Mouse (Mus musculus) kidney, embryonic 15.5 days (tissue): Measurements from ENCODE around the gene Fam83c. TPM values are rescaled to one million over a fixed set of nuclear protein-coding genes. Genes with fewer than 3 reads are reported as not detected.

Experiments used
- ATAC-seq: fragments of 200-750 bp; cut with Nextera tagmentation; replicated peaks from 2 replicates; pipeline ENCODE4 v1.8.0; 2017; ENCODE audit warnings: moderate TSS enrichment; ENCODE audit not compliant: low FRiP score
- H3K27ac ChIP-seq: fragments of 300-500 bp; sonication (generic); 2 replicates; pipeline ENCODE4 v1.5.1; 2015; ENCODE audit warnings: mild to moderate bottlenecking, inconsistent platforms
- H3K27me3 ChIP-seq: fragments of 300-500 bp; sonication (generic); 2 replicates; pipeline ENCODE4 v1.6.1; 2015; ENCODE audit warnings: inconsistent platforms
- H3K36me3 ChIP-seq: fragments of 300-500 bp; sonication (generic); 2 replicates; pipeline ENCODE4 v1.6.1; 2015; ENCODE audit warnings: inconsistent platforms
- H3K4me1 ChIP-seq: fragments of 300-500 bp; sonication (generic); 2 replicates; pipeline ENCODE4 v1.6.1; 2015; ENCODE audit warnings: inconsistent platforms
- H3K4me2 ChIP-seq: fragments of 300-500 bp; sonication (generic); 2 replicates; pipeline ENCODE4 v1.6.1; 2015; ENCODE audit warnings: moderate library complexity, mild to moderate bottlenecking, inconsistent platforms
- H3K4me3 ChIP-seq: fragments of 300-500 bp; sonication (generic); replicated peaks from 2 replicates; pipeline ENCODE4 v1.5.1; 2015; ENCODE audit warnings: mild to moderate bottlenecking, inconsistent platforms
- H3K9ac ChIP-seq: fragments of 300-500 bp; sonication (generic); 2 replicates; pipeline ENCODE4 v1.6.1; 2015; ENCODE audit warnings: mild to moderate bottlenecking, inconsistent platforms
- H3K9me3 ChIP-seq: fragments of 300-500 bp; sonication (generic); replicated peaks from 2 replicates; pipeline ENCODE4 v1.6.1; 2016; ENCODE audit warnings: inconsistent platforms
- WGBS: fragments of 180-500 bp; shearing (Covaris S2); methylation state at CpG from one replicate; pipeline ENCODE4 v1.1.7; 2015; ENCODE audit warnings: mixed read lengths; 5-methylcytosine and 5-hydroxymethylcytosine counted together
- polyA plus RNA-seq: library from polyadenylated mRNA; unstranded; fragments of >200 nt; fragmentation: Nextera tagmentation; extraction: Ambion mirVana; gene quantifications from 2 replicates; pipeline ENCODE4 v1.2.1, GENCODE M21; 2015

Gene Fam83c
- polyA plus RNA-seq, 1 experiment from 2014 or later: 0.19 TPM

DNA sequence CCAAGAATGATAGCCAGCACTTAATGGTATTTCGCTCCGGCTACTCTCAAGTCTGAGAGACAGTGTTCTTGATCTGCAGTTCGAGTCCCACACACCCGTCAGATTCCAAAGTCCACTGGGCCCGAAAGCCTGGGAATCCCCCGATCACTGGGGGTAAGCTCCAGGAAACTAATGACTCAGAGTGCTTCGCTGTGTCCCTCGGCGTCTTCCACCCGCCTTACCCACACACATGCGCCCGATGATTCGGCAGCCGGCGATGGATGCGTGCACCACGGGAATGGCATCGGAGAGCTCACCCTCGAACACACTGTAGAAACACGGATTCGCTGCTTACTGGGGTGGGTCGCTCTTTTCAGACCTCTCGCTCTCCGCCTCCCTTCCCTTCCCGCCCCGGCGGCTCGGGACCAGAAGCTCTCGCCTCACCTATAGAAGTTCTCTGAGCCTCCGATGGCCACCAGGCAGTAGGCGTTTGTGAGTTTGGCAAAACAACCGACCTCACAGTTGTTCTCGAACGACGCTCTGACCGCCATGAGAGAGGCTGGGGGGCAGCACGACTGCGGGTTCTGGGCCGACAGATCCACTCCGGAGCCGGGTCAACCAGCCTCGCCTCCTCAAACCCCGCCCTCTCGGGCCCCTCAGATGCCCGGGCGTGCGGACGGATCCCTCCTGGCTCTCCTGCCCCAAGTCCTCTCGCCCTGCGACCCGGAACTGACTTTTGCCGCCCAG, 8.6 kb downstream of the Fam83c start:
- H3K4me3 ChIP-seq: peak overlapping the region; percentile 82
- 1% methylated on average over 52 of the region's 52 CpGs for WGBS
- no peaks in the 10 kb centered on the region for H3K27me3 ChIP-seq
- H3K9me3 ChIP-seq: no peaks in the 10 kb centered on the region
- H3K27ac ChIP-seq: peak overlapping the region; percentile 92
- ATAC-seq: peak; percentile 13; the same call in 1 of the 2 replicates
- peak overlapping the region; percentile 71 for H3K4me2 ChIP-seq
- H3K36me3 ChIP-seq: peaks cover 30% of the 10 kb centered on the region
- H3K4me1 ChIP-seq: peaks cover 19% of the 10 kb centered on the region
- H3K9ac ChIP-seq: peak overlapping the region; percentile 76

- Histone ChIP-seq H3K9ac (no peak overlapping the region), H3K27ac (no peak overlapping the region), H3K4me2 (no peak overlapping the region), H3K4me3 (no peak overlapping the region), H3K27me3 (no peaks in the 10 kb centered on the region), H3K9me3 (no peaks in the 10 kb centered on the region), H3K4me1 (peaks cover 28% of the 10 kb centered on the region), H3K36me3 (peaks cover 49% of the 10 kb centered on the region)
- WGBS: 95% methylated on average over 8 of the region's 8 CpGs
- ATAC-seq: no peak
Observed at GRCm38 (mm10) chr2:155823722-155824121, 10.9 kb downstream of the Fam83c start.

DNA sequence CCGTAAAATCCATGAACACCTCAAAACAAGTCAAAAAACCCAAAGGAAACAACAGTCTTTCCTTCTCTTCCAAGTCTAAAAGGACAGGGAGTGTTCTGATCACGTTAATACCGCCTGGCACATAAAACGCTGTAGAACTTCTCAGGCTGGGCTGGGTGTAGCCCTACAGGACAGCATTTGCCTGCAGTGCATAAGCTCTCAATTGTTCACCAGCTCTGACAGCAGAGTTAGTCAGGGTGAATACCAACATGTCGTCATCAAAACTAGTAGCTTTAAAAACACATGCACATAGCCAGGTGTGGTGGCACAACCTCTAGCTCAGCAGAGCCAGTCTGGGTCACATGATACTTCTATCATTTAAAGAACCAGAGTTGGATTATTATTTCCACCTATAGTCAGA, 13.9 kb downstream of the Fam83c start:
- no peak overlapping the region for H3K4me3 ChIP-seq
- no peak overlapping the region for H3K27ac ChIP-seq
- no peak overlapping the region for H3K4me2 ChIP-seq
- no peak overlapping the region for H3K9ac ChIP-seq
- ATAC-seq: no peak
- H3K27me3 ChIP-seq: no peaks in the 10 kb centered on the region
- WGBS: 92% methylated on average over 5 of the region's 5 CpGs
- H3K4me1 ChIP-seq: peaks cover 28% of the 10 kb centered on the region
- H3K36me3 ChIP-seq: peaks cover 49% of the 10 kb centered on the region
- no peaks in the 10 kb centered on the region for H3K9me3 ChIP-seq

- no peaks in the 10 kb centered on the region for H3K27me3 ChIP-seq
- 58% methylated on average over 6 of the region's 6 CpGs for WGBS
- no peak; the same call in none of the 2 replicates for ATAC-seq
- H3K4me1 ChIP-seq: peaks cover 18% of the 10 kb centered on the region
- H3K4me3 ChIP-seq: peak overlapping the region; percentile 73
- no peaks in the 10 kb centered on the region for H3K9me3 ChIP-seq
- peak overlapping the region; percentile 73; the same call in 1 of the 2 replicates for H3K9ac ChIP-seq
- peak overlapping the region; percentile 77 for H3K27ac ChIP-seq
- H3K36me3 ChIP-seq: peaks cover 49% of the 10 kb centered on the region
- H3K4me2 ChIP-seq: peak overlapping the region; percentile 92
Observed at GRCm38 (mm10) chr2:155819449-155820251, 15.0 kb downstream of the Fam83c start.

DNA sequence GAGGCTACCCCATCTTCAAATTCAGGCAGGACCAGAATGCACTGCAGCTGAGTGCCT, 15.4 kb downstream of the Fam83c start, which contains the start of gene BC029722:
Gene BC029722, minus strand, starts transcription at position 35 of the 57 bp plus-strand sequence.
- Histone ChIP-seq H3K4me2 (peak within 1 kb of the TSS; percentile 92), H3K27ac (peak within 1 kb of the TSS; percentile 77), H3K9ac (peak within 1 kb of the TSS; percentile 73), H3K9me3 (no peaks in the 10 kb centered on the region), H3K36me3 (peaks cover 49% of the 10 kb centered on the region), H3K27me3 (no peaks in the 10 kb centered on the region), H3K4me3 (peak within 1 kb of the TSS; percentile 73), H3K4me1 (peaks cover 18% of the 10 kb centered on the region)
- ATAC-seq: no peak

- ATAC-seq: peak; percentile 96
- WGBS: 1% methylated on average over 37 of the region's 37 CpGs
- Histone ChIP-seq H3K4me1 (peaks cover 18% of the 10 kb centered on the region), H3K27me3 (no peaks in the 10 kb centered on the region), H3K27ac (peak overlapping the region; percentile 77), H3K9ac (peak overlapping the region; percentile 73), H3K9me3 (no peaks in the 10 kb centered on the region), H3K36me3 (peaks cover 45% of the 10 kb centered on the region), H3K4me2 (peak overlapping the region; percentile 92), H3K4me3 (peak overlapping the region; percentile 73)
Observed at GRCm38 (mm10) chr2:155818596-155819391, 15.9 kb downstream of the Fam83c start.

DNA sequence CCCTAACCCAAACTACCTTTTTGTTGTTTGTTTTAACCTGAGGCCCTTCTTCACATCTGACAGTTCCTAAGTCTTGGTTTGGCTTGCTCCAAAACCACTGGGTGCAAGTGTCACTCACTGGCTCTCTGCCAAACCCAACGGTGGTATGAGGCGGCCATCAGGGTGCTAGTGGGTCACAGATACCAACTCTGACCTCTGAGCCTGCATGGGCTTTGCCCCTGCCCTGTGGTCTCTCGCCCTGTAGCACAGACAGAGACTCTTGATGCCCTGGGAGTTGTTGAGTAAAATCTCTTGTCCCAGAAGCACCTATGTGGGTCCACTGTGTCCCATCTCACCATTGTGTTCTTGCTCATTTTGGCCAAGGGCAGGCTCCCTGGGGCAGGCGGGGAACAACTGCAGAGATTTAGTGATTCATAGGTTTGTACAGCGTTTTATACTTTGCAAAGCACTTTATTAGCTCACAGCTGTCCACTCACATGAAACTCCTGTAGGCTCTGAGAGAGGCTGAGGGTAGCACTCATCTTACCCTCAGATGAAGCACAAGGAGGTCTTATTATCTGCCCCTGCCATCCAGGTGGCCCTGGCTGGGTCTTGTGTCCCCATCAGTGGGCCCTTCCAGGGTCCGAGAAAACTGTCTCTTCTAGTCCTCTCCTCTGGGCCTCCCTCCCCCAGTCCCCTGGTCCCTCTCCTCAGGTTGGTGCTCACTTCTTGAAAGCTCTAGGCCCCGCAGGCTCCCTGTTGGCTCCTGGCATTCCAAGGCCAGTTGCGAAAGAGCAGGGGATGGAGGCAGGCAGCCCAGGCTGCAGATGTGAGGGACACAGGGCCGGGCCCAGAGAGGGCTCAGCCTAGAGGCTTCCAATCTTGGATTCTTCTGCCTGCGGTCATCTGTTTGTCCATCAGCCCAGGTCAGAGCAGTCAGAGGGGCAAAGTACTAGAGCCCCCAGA, 17.1 kb downstream of the Fam83c start:
- Histone ChIP-seq H3K4me3 (peak overlapping the region; percentile 73; the same call in 1 of the 2 replicates), H3K36me3 (peaks cover 33% of the 10 kb centered on the region), H3K4me1 (peaks cover 18% of the 10 kb centered on the region), H3K4me2 (peak overlapping the region; percentile 92; the same call in 1 of the 2 replicates), H3K27ac (no peak overlapping the region), H3K9me3 (no peaks in the 10 kb centered on the region), H3K9ac (0 out of 2 replicates have a peak overlapping the region, but pooled peaks have one; percentile 21), H3K27me3 (no peaks in the 10 kb centered on the region)
- 80% methylated on average over 10 of the region's 10 CpGs for WGBS
- ATAC-seq: no peak

DNA sequence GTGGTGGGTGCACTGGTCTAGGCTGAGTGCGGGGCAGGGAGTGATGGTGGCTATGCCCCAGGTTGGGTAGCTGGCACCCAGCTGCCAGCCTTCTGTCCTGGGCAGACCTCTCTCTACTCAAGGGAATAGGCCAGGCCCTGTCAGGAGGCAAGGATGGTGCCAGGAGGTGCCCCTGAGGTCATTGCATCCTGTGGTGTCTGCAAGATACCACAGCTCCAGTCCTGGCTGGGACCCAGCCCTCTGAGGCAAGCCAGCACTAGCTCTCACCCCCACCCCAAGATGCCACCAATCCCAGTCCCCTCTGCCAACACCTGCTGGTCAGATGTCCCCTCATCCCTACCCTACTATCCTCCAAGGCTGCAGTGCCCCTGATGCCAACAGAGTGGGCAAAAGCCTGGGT, 18.5 kb downstream of the Fam83c start:
- no peak overlapping the region for H3K4me3 ChIP-seq
- no peak overlapping the region for H3K9ac ChIP-seq
- H3K27ac ChIP-seq: no peak overlapping the region
- peaks cover 20% of the 10 kb centered on the region for H3K36me3 ChIP-seq
- ATAC-seq: no peak
- H3K4me1 ChIP-seq: peaks cover 18% of the 10 kb centered on the region
- no peaks in the 10 kb centered on the region for H3K27me3 ChIP-seq
- no peak overlapping the region for H3K4me2 ChIP-seq
- WGBS: 100% methylated on average over 1 of the region's 1 CpGs
- no peaks in the 10 kb centered on the region for H3K9me3 ChIP-seq

GRCm38 (mm10) chr2:155814829-155815228, 19.8 kb downstream of the Fam83c start:
- Histone ChIP-seq H3K4me3 (no peak overlapping the region), H3K9ac (no peak overlapping the region), H3K4me2 (no peak overlapping the region), H3K27ac (no peak overlapping the region), H3K36me3 (peaks cover 6% of the 10 kb centered on the region), H3K4me1 (peaks cover 17% of the 10 kb centered on the region), H3K9me3 (no peaks in the 10 kb centered on the region), H3K27me3 (no peaks in the 10 kb centered on the region)
- no peak for ATAC-seq
- 17% methylated on average over 5 of the region's 5 CpGs for WGBS

DNA sequence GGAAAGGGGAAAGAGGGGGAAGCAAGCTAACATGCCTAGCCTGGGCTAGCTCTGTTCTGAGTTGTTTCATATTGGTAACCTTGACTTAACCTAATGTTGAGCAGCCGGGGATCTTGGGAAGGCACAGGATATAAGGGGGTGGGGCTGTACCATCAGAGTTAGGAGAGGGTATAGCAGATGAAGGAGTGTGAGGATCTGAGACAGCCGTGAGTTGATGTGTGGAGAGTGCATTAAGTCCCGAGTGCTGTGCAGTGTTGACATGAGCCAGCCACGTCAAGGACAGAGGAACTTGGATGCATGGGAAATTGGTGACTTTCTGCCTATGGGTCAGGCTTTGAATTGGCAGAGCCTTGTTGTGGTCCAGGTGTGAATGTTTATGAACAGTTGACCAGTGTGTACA, 22.0 kb downstream of the Fam83c start:
- Histone ChIP-seq H3K4me3 (no peak overlapping the region), H3K4me2 (no peak overlapping the region), H3K27me3 (no peaks in the 10 kb centered on the region), H3K9me3 (no peaks in the 10 kb centered on the region), H3K36me3 (no peaks in the 10 kb centered on the region), H3K27ac (no peak overlapping the region), H3K9ac (no peak overlapping the region), H3K4me1 (no peaks in the 10 kb centered on the region)
- WGBS: 77% methylated on average over 4 of the region's 4 CpGs
- no peak for ATAC-seq

GRCm38 (mm10) chr2:155811821-155812396, 22.7 kb downstream of the Fam83c start:
- Histone ChIP-seq H3K36me3 (no peaks in the 10 kb centered on the region), H3K27me3 (no peaks in the 10 kb centered on the region), H3K4me1 (no peaks in the 10 kb centered on the region), H3K9ac (no peak overlapping the region), H3K9me3 (no peaks in the 10 kb centered on the region), H3K4me2 (no peak overlapping the region), H3K27ac (no peak overlapping the region), H3K4me3 (no peak overlapping the region)
- WGBS: 36% methylated on average over 16 of the region's 16 CpGs
- ATAC-seq: no peak
